Mouse (Mus musculus): ENCODE results near the gene Wdr77. TPM values are rescaled to one million over a fixed set of nuclear protein-coding genes. Genes with fewer than 3 reads are reported as not detected.
A peak's percentile ranks its signal among the peaks of the same experiment; 100 is the strongest.
"Not testable (repeated sequence)": the region's sequence is repeated elsewhere in the genome, so short reads cannot be mapped to it uniquely, and the experiment has no call there.

The Wdr77 gene
- 10 to 100 TPM; 59.5 to 64.4 TPM for polyA plus RNA-seq (2017; shearing (Covaris generic))

GRCm38 (mm10) chr3:105958974-105959580 lies at the start of gene Wdr77:
TSS of gene Wdr77 (plus strand) at chr3:105959369.
- peak; percentile 91 for ATAC-seq

GRCm38 (mm10) chr3:105910519-105911190 lies 48.5 kb upstream of the Wdr77 start:
- ATAC-seq = peak; percentile 99

- ATAC-seq = no peak
Measured at GRCm38 (mm10) chr3:105912097-105912880, 46.9 kb upstream of the Wdr77 start.

GRCm38 (mm10) chr3:105913839-105914681 lies 45.1 kb upstream of the Wdr77 start:
- no peak for ATAC-seq

- no peak for ATAC-seq
Measured at GRCm38 (mm10) chr3:105915281-105915680, 43.9 kb upstream of the Wdr77 start.

GRCm38 (mm10) chr3:105916455-105916854 lies 42.7 kb upstream of the Wdr77 start:
- not testable (repeated sequence) for ATAC-seq

GRCm38 (mm10) chr3:105917656-105918354 lies 41.4 kb upstream of the Wdr77 start:
- ATAC-seq = no peak

- ATAC-seq = no peak
Measured at GRCm38 (mm10) chr3:105918355-105918745, 40.8 kb upstream of the Wdr77 start.

GRCm38 (mm10) chr3:105920743-105921142 lies 38.4 kb upstream of the Wdr77 start:
- not testable (repeated sequence) for ATAC-seq

- no peak for ATAC-seq
Measured at GRCm38 (mm10) chr3:105921959-105922358, 37.2 kb upstream of the Wdr77 start.

GRCm38 (mm10) chr3:105924616-105925015 lies 34.6 kb upstream of the Wdr77 start:
- ATAC-seq = no peak

- no peak for ATAC-seq
Measured at GRCm38 (mm10) chr3:105927561-105928194, 31.5 kb upstream of the Wdr77 start.

- ATAC-seq = no peak
Measured at GRCm38 (mm10) chr3:105928195-105928569, 31.0 kb upstream of the Wdr77 start.

GRCm38 (mm10) chr3:105928781-105929180 lies 30.4 kb upstream of the Wdr77 start:
- no peak for ATAC-seq

- no peak for ATAC-seq
Measured at GRCm38 (mm10) chr3:105929821-105930220, 29.3 kb upstream of the Wdr77 start.

- no peak for ATAC-seq
Measured at GRCm38 (mm10) chr3:105931095-105931494, 28.1 kb upstream of the Wdr77 start.

GRCm38 (mm10) chr3:105932240-105933071 lies 26.7 kb upstream of the Wdr77 start, which contains the start of gene I830077J02Rik:
TSS of gene I830077J02Rik (minus strand) at chr3:105932664.
- ATAC-seq = no peak

GRCm38 (mm10) chr3:105933926-105934325 lies 25.2 kb upstream of the Wdr77 start:
- ATAC-seq = no peak

- no peak for ATAC-seq
Measured at GRCm38 (mm10) chr3:105935033-105935432, 24.1 kb upstream of the Wdr77 start.

- no peak for ATAC-seq
Measured at GRCm38 (mm10) chr3:105936111-105936510, 23.1 kb upstream of the Wdr77 start.

All from activated CD4-positive, CD25-positive, alpha-beta regulatory T cell, adult 4 months (primary cell).